Mouse (Mus musculus): ENCODE data around the gene Cort.

GRCm38 (mm10) chr4:149098571-149098970 lies 28.0 kb downstream of the Cort start:
- TF ChIP-seq CTCF (IDR thresholded peaks at IDR 0.05; ENCODE audit: extremely low read depth, insufficient read length, insufficient replicate concordance, low read depth, low read length) (no peak), POLR2A (IDR thresholded peaks at IDR 0.05; ENCODE audit: low read depth, low read length) (no peak)
